20 mouse cellular contexts compared by ENCODE assay signal in the genomic region with DNA sequence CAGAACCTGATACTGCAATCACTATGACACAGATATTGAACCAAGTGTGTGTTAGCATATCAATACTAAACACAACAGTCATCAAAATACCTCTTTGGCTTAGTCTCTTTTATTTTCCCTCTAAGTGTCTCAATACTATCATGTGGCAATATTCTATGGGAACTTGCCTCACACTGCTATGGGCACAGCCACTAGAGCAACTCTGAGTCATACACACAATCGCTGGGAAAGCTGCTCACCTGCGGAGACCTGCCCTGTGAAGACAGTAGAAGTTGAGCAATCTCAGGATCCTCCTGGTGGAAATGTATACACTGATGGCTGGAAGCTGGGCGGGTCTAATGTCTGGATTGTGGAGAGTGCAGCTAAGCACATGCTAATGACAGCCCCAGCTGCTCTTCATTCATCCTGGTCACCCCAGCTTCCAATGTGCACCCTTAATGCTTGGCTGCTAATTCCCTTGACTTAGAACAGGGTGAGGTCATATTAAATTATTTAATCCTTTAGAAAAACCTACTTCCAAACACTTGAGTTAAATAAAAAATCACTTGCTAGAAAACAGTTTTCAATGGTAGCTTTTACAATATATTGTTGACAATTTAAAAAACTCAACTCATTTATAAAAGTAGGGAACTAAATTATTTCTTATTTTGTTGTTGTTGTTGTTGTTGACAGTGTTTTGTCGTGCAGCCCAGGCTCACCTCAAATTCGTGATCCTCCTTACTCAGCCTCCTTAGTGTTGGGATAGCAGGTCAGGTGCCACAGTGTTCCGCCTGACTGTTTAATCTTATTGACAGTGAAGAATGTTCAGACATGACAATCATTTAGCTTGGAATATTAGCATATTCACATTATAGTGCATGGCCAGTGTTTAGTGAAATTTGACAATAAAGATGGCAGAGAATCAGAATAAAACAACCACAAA.
DNase-seq lines count a peak whose midpoint lies in the region; ATAC-seq and TF ChIP-seq lines count a peak whose summit lies in the region.
"Had no signal": no experiment of that assay in that cellular context is flagged by ENCODE, and none has a peak within 500 bp of the region (broad histone marks: within the 10 kb centered on the region; RNA-seq: fewer than 3 reads in every experiment).

No protein-coding gene starts in this region.

- WGBS in hindbrain, postnatal 0 days = 69% methylated on average over 6 of the region's 6 CpGs
- 80% methylated on average over 6 of the region's 6 CpGs for WGBS in hindbrain, embryonic 13.5 days
- WGBS in midbrain, embryonic 13.5 days = 70% methylated on average over 6 of the region's 6 CpGs
- WGBS in midbrain, embryonic 10.5 days = 76% methylated on average over 6 of the region's 6 CpGs
- WGBS in forebrain, embryonic 16.5 days = 52% methylated on average over 6 of the region's 6 CpGs
- 72% methylated on average over 6 of the region's 6 CpGs for WGBS in stomach, embryonic 15.5 days

- TF ChIP-seq CTCF in hindbrain, postnatal 0 days (IDR thresholded peaks at IDR 0.05; ENCODE audit: low read depth) = no peak

- H3K36me3 ChIP-seq in hindbrain, postnatal 0 days (ENCODE audit: insufficient read depth, low read length) = no peaks in the 10 kb centered on the region
- no peaks in the 10 kb centered on the region for H3K36me3 ChIP-seq in hindbrain, embryonic 13.5 days
- H3K36me3 ChIP-seq in midbrain, embryonic 13.5 days = no peaks in the 10 kb centered on the region
- H3K36me3 ChIP-seq in midbrain, embryonic 10.5 days = no peaks in the 10 kb centered on the region
- no peaks in the 10 kb centered on the region for H3K36me3 ChIP-seq in forebrain, embryonic 16.5 days (ENCODE audit: control insufficient read depth, insufficient read depth)
- no peaks in the 10 kb centered on the region for H3K36me3 ChIP-seq in stomach, embryonic 15.5 days
- H3K36me3 ChIP-seq: heart, embryonic 12.5 days; limb, embryonic 13.5 days; liver, embryonic 15.5 days had no signal

- no peak overlapping the region for H3K4me3 ChIP-seq in hindbrain, postnatal 0 days (ENCODE audit: low read length)
- no peak overlapping the region for H3K4me3 ChIP-seq in hindbrain, embryonic 13.5 days
- H3K4me3 ChIP-seq in midbrain, embryonic 13.5 days (replicated peaks) = no peak overlapping the region
- H3K4me3 ChIP-seq in midbrain, embryonic 10.5 days = no peak overlapping the region
- no peak overlapping the region for H3K4me3 ChIP-seq in forebrain, embryonic 16.5 days (replicated peaks; ENCODE audit: low read length)
- no peak overlapping the region for H3K4me3 ChIP-seq in stomach, embryonic 15.5 days (replicated peaks)
- H3K4me3 ChIP-seq: heart, embryonic 12.5 days; left cerebral cortex, adult 2 months; limb, embryonic 13.5 days; liver, embryonic 15.5 days; megakaryocyte, embryonic 14.5 days had no signal

- H3K9ac ChIP-seq in hindbrain, postnatal 0 days (replicated peaks; ENCODE audit: low read length) = no peak overlapping the region
- H3K9ac ChIP-seq in hindbrain, embryonic 13.5 days = no peak overlapping the region
- no peak overlapping the region for H3K9ac ChIP-seq in midbrain, embryonic 13.5 days (replicated peaks)
- H3K9ac ChIP-seq in forebrain, embryonic 16.5 days (replicated peaks; ENCODE audit: low read depth, low read length) = no peak overlapping the region
- no peak overlapping the region for H3K9ac ChIP-seq in stomach, embryonic 15.5 days
- H3K9ac ChIP-seq: heart, embryonic 12.5 days; limb, embryonic 13.5 days; liver, embryonic 15.5 days had no signal

- no peak for DNase-seq in hindbrain, postnatal 0 days (ENCODE audit: low spot score)
- DNase-seq in midbrain, embryonic 10.5 days (ENCODE audit: low spot score) = no peak
- DNase-seq in cerebellum, adult 9-11 months = no peak
- DNase-seq: adrenal gland, postnatal 36 days; cerebellum, adult 8-10 months; gastrocnemius, postnatal 25 days; heart, postnatal 36 days; lung, postnatal 14 days had no signal

- no peaks in the 10 kb centered on the region for H3K9me3 ChIP-seq in hindbrain, postnatal 0 days (ENCODE audit: low read length)
- H3K9me3 ChIP-seq in hindbrain, embryonic 13.5 days = no peaks in the 10 kb centered on the region
- no peaks in the 10 kb centered on the region for H3K9me3 ChIP-seq in midbrain, embryonic 13.5 days
- no peaks in the 10 kb centered on the region for H3K9me3 ChIP-seq in midbrain, embryonic 10.5 days (replicated peaks)
- no peaks in the 10 kb centered on the region for H3K9me3 ChIP-seq in forebrain, embryonic 16.5 days (ENCODE audit: control insufficient read depth, low read length)
- H3K9me3 ChIP-seq in stomach, embryonic 15.5 days = no peaks in the 10 kb centered on the region
- H3K9me3 ChIP-seq: heart, embryonic 12.5 days; limb, embryonic 13.5 days; liver, embryonic 15.5 days; megakaryocyte, embryonic 14.5 days had no signal

- no peak overlapping the region for H3K4me2 ChIP-seq in hindbrain, postnatal 0 days (ENCODE audit: low read depth, low read length)
- no peak overlapping the region for H3K4me2 ChIP-seq in hindbrain, embryonic 13.5 days
- H3K4me2 ChIP-seq in midbrain, embryonic 13.5 days (replicated peaks) = no peak overlapping the region
- no peak overlapping the region for H3K4me2 ChIP-seq in forebrain, embryonic 16.5 days (ENCODE audit: low read length)
- no peak overlapping the region for H3K4me2 ChIP-seq in stomach, embryonic 15.5 days
- H3K4me2 ChIP-seq: heart, embryonic 12.5 days; limb, embryonic 13.5 days; liver, embryonic 15.5 days had no signal

- peak; percentile 32; the same call in 1 of the 2 replicates for ATAC-seq in hindbrain, postnatal 0 days
- ATAC-seq in hindbrain, embryonic 13.5 days (ENCODE audit: low FRiP score) = no peak
- peak; percentile 50; the same call in 1 of the 2 replicates for ATAC-seq in midbrain, embryonic 13.5 days
- peak; percentile 85 for ATAC-seq in forebrain, embryonic 16.5 days
- ATAC-seq in stomach, embryonic 15.5 days (ENCODE audit: insufficient read depth, low FRiP score, low read depth) = peak; percentile 50; the same call in 1 of the 2 replicates
- ATAC-seq in granulocyte monocyte progenitor cell, adult 5-6 weeks (replicated peaks; ENCODE audit: poor library complexity, severe bottlenecking) = no peak
- ATAC-seq: activated CD4-positive, CD25-positive, alpha-beta regulatory T cell, adult 4 months; Patski had no signal

- H3K27me3 ChIP-seq in hindbrain, postnatal 0 days (ENCODE audit: insufficient read depth, low read length) = no peaks in the 10 kb centered on the region
- H3K27me3 ChIP-seq in hindbrain, embryonic 13.5 days = no peaks in the 10 kb centered on the region
- H3K27me3 ChIP-seq in midbrain, embryonic 13.5 days = no peaks in the 10 kb centered on the region
- H3K27me3 ChIP-seq in midbrain, embryonic 10.5 days (ENCODE audit: low read depth, poor library complexity, severe bottlenecking) = no peaks in the 10 kb centered on the region
- no peaks in the 10 kb centered on the region for H3K27me3 ChIP-seq in forebrain, embryonic 16.5 days (replicated peaks; ENCODE audit: control insufficient read depth, insufficient read depth, low read length)
- no peaks in the 10 kb centered on the region for H3K27me3 ChIP-seq in stomach, embryonic 15.5 days (replicated peaks)
- H3K27me3 ChIP-seq: heart, embryonic 12.5 days; limb, embryonic 13.5 days; liver, embryonic 15.5 days; megakaryocyte, embryonic 14.5 days; Patski had no signal

- no peaks in the 10 kb centered on the region for H3K4me1 ChIP-seq in hindbrain, postnatal 0 days (ENCODE audit: insufficient read depth, low read length)
- H3K4me1 ChIP-seq in hindbrain, embryonic 13.5 days (replicated peaks) = no peaks in the 10 kb centered on the region
- no peaks in the 10 kb centered on the region for H3K4me1 ChIP-seq in midbrain, embryonic 13.5 days (replicated peaks)
- H3K4me1 ChIP-seq in midbrain, embryonic 10.5 days = peaks cover 4% of the 10 kb centered on the region; the same call in 1 of the 2 replicates
- H3K4me1 ChIP-seq in forebrain, embryonic 16.5 days (replicated peaks; ENCODE audit: control insufficient read depth, insufficient read depth, low read length) = 0 out of 2 replicates have a peak, but pooled peaks cover 2% of the 10 kb centered on the region
- H3K4me1 ChIP-seq in stomach, embryonic 15.5 days = no peaks in the 10 kb centered on the region
- H3K4me1 ChIP-seq: liver, embryonic 15.5 days; megakaryocyte, embryonic 14.5 days had no signal

- no peak overlapping the region for H3K27ac ChIP-seq in hindbrain, postnatal 0 days
- no peak overlapping the region for H3K27ac ChIP-seq in hindbrain, embryonic 13.5 days
- H3K27ac ChIP-seq in midbrain, embryonic 13.5 days = no peak overlapping the region
- H3K27ac ChIP-seq in midbrain, embryonic 10.5 days (replicated peaks) = no peak overlapping the region
- H3K27ac ChIP-seq in forebrain, embryonic 16.5 days (ENCODE audit: low read length) = no peak overlapping the region
- no peak overlapping the region for H3K27ac ChIP-seq in stomach, embryonic 15.5 days
- H3K27ac ChIP-seq: left cerebral cortex, adult 2 months; limb, embryonic 13.5 days; liver, embryonic 15.5 days had no signal

Comparison
In these comparisons a context has a peak if more than half of its experiments do, and no peak if none do; other contexts are left out.
1. ATAC-seq: peak in hindbrain, postnatal 0 days (single experiment), midbrain, embryonic 13.5 days (single experiment), forebrain, embryonic 16.5 days (single experiment) and stomach, embryonic 15.5 days (single experiment); none in hindbrain, embryonic 13.5 days (single experiment) and granulocyte monocyte progenitor cell, adult 5-6 weeks (single experiment).